Mouse (Mus musculus): Measurements from ENCODE around the gene Tiam2. TPM values are rescaled to one million over a fixed set of nuclear protein-coding genes. Genes with fewer than 3 reads are reported as not detected.

The Tiam2 gene
- polyA plus RNA-seq, 1 experiment from 2014 or later, result 3.6 TPM

- Histone ChIP-seq H3K4me3 (ENCODE audit: low read length) (no peak overlapping the region), H3K27me3 (replicated peaks; ENCODE audit: control insufficient read depth, insufficient read depth, low read length) (no peaks in the 10 kb centered on the region), H3K4me2 (ENCODE audit: low read length) (no peak overlapping the region), H3K36me3 (ENCODE audit: control insufficient read depth, insufficient read depth, low read length) (no peaks in the 10 kb centered on the region), H3K9me3 (ENCODE audit: control insufficient read depth, low read length) (no peaks in the 10 kb centered on the region), H3K27ac (ENCODE audit: low read depth, low read length) (no peak overlapping the region), H3K9ac (ENCODE audit: low read depth, low read length) (no peak overlapping the region), H3K4me1 (ENCODE audit: control insufficient read depth, insufficient read depth, low read depth, low read length) (peaks cover 3% of the 10 kb centered on the region; the same call in 1 of the 2 replicates)
- ATAC-seq, result no peak
- WGBS, result 54% methylated on average over 8 of the region's 8 CpGs
Observed at GRCm38 (mm10) chr17:3446191-3446950, 120.0 kb downstream of the Tiam2 start.

GRCm38 (mm10) chr17:3448725-3449124 lies 122.4 kb downstream of the Tiam2 start:
- H3K4me1 ChIP-seq (ENCODE audit: control insufficient read depth, insufficient read depth, low read depth, low read length), result no peaks in the 10 kb centered on the region
- 32% methylated on average over 3 of the region's 3 CpGs for WGBS
- H3K4me3 ChIP-seq (ENCODE audit: low read length), result no peak overlapping the region
- no peaks in the 10 kb centered on the region for H3K36me3 ChIP-seq (ENCODE audit: control insufficient read depth, insufficient read depth, low read length)
- no peak overlapping the region for H3K4me2 ChIP-seq (ENCODE audit: low read length)
- H3K27me3 ChIP-seq (replicated peaks; ENCODE audit: control insufficient read depth, insufficient read depth, low read length), result no peaks in the 10 kb centered on the region
- no peaks in the 10 kb centered on the region for H3K9me3 ChIP-seq (ENCODE audit: control insufficient read depth, low read length)
- H3K27ac ChIP-seq (ENCODE audit: low read depth, low read length), result no peak overlapping the region
- no peak overlapping the region for H3K9ac ChIP-seq (ENCODE audit: low read depth, low read length)
- peak; percentile 61; the same call in 1 of the 2 replicates for ATAC-seq

GRCm38 (mm10) chr17:3451077-3451476 lies 124.7 kb downstream of the Tiam2 start:
- ATAC-seq, result no peak; the same call in 1 of the 2 replicates

GRCm38 (mm10) chr17:3452571-3453311 lies 126.4 kb downstream of the Tiam2 start:
- H3K9me3 ChIP-seq (ENCODE audit: control insufficient read depth, low read length), result no peaks in the 10 kb centered on the region
- H3K27ac ChIP-seq (ENCODE audit: low read depth, low read length), result no peak overlapping the region
- no peaks in the 10 kb centered on the region for H3K27me3 ChIP-seq (replicated peaks; ENCODE audit: control insufficient read depth, insufficient read depth, low read length)
- no peak overlapping the region for H3K9ac ChIP-seq (ENCODE audit: low read depth, low read length)
- no peak overlapping the region for H3K4me2 ChIP-seq (ENCODE audit: low read length)
- no peak overlapping the region for H3K4me3 ChIP-seq (ENCODE audit: low read length)
- no peaks in the 10 kb centered on the region for H3K4me1 ChIP-seq (ENCODE audit: control insufficient read depth, insufficient read depth, low read depth, low read length)
- no peaks in the 10 kb centered on the region for H3K36me3 ChIP-seq (ENCODE audit: control insufficient read depth, insufficient read depth, low read length)
- 83% methylated on average over 12 of the region's 12 CpGs for WGBS
- ATAC-seq, result no peak

More at GRCm38 (mm10) chr17:3451077-3451476, 124.7 kb downstream of the Tiam2 start:
- Histone ChIP-seq H3K9ac (ENCODE audit: low read depth, low read length) (no peak overlapping the region), H3K9me3 (ENCODE audit: control insufficient read depth, low read length) (no peaks in the 10 kb centered on the region), H3K27me3 (replicated peaks; ENCODE audit: control insufficient read depth, insufficient read depth, low read length) (no peaks in the 10 kb centered on the region), H3K4me3 (ENCODE audit: low read length) (no peak overlapping the region), H3K36me3 (ENCODE audit: control insufficient read depth, insufficient read depth, low read length) (no peaks in the 10 kb centered on the region), H3K4me1 (ENCODE audit: control insufficient read depth, insufficient read depth, low read depth, low read length) (no peaks in the 10 kb centered on the region), H3K27ac (ENCODE audit: low read depth, low read length) (no peak overlapping the region), H3K4me2 (ENCODE audit: low read length) (no peak overlapping the region)
- WGBS, result 65% methylated on average over 2 of the region's 2 CpGs

- Histone ChIP-seq H3K4me2 (ENCODE audit: low read length) (no peak overlapping the region), H3K4me1 (ENCODE audit: control insufficient read depth, insufficient read depth, low read depth, low read length) (no peaks in the 10 kb centered on the region), H3K27ac (ENCODE audit: low read depth, low read length) (no peak overlapping the region), H3K9me3 (ENCODE audit: control insufficient read depth, low read length) (no peaks in the 10 kb centered on the region), H3K27me3 (replicated peaks; ENCODE audit: control insufficient read depth, insufficient read depth, low read length) (no peaks in the 10 kb centered on the region), H3K9ac (ENCODE audit: low read depth, low read length) (no peak overlapping the region), H3K4me3 (ENCODE audit: low read length) (no peak overlapping the region), H3K36me3 (ENCODE audit: control insufficient read depth, insufficient read depth, low read length) (no peaks in the 10 kb centered on the region)
- no peak for ATAC-seq
- 43% methylated on average over 10 of the region's 10 CpGs for WGBS
Observed at GRCm38 (mm10) chr17:3453946-3454345, 127.6 kb downstream of the Tiam2 start.

GRCm38 (mm10) chr17:3454850-3455249 lies 128.5 kb downstream of the Tiam2 start:
- ATAC-seq, result no peak

GRCm38 (mm10) chr17:3457914-3458681 lies 131.7 kb downstream of the Tiam2 start:
- 63% methylated on average over 2 of the region's 2 CpGs for WGBS
- ATAC-seq, result no peak

More at GRCm38 (mm10) chr17:3454850-3455249, 128.5 kb downstream of the Tiam2 start:
- Histone ChIP-seq H3K9me3 (ENCODE audit: control insufficient read depth, low read length) (no peaks in the 10 kb centered on the region), H3K9ac (ENCODE audit: low read depth, low read length) (no peak overlapping the region), H3K4me1 (ENCODE audit: control insufficient read depth, insufficient read depth, low read depth, low read length) (no peaks in the 10 kb centered on the region), H3K36me3 (ENCODE audit: control insufficient read depth, insufficient read depth, low read length) (no peaks in the 10 kb centered on the region), H3K27ac (ENCODE audit: low read depth, low read length) (no peak overlapping the region), H3K4me3 (ENCODE audit: low read length) (no peak overlapping the region), H3K27me3 (replicated peaks; ENCODE audit: control insufficient read depth, insufficient read depth, low read length) (no peaks in the 10 kb centered on the region), H3K4me2 (ENCODE audit: low read length) (no peak overlapping the region)
- WGBS, result 93% methylated on average over 9 of the region's 9 CpGs

GRCm38 (mm10) chr17:3465861-3466260 lies 139.5 kb downstream of the Tiam2 start:
- H3K27ac ChIP-seq (ENCODE audit: low read depth, low read length), result no peak overlapping the region
- no peaks in the 10 kb centered on the region for H3K9me3 ChIP-seq (ENCODE audit: control insufficient read depth, low read length)
- no peak overlapping the region for H3K4me2 ChIP-seq (ENCODE audit: low read length)
- no peak overlapping the region for H3K4me3 ChIP-seq (ENCODE audit: low read length)
- ATAC-seq, result no peak
- H3K4me1 ChIP-seq (ENCODE audit: control insufficient read depth, insufficient read depth, low read depth, low read length), result peaks cover 5% of the 10 kb centered on the region; the same call in 1 of the 2 replicates
- H3K27me3 ChIP-seq (replicated peaks; ENCODE audit: control insufficient read depth, insufficient read depth, low read length), result no peaks in the 10 kb centered on the region
- H3K36me3 ChIP-seq (ENCODE audit: control insufficient read depth, insufficient read depth, low read length), result no peaks in the 10 kb centered on the region
- 77% methylated on average over 4 of the region's 4 CpGs for WGBS
- no peak overlapping the region for H3K9ac ChIP-seq (ENCODE audit: low read depth, low read length)

More at GRCm38 (mm10) chr17:3457914-3458681, 131.7 kb downstream of the Tiam2 start:
- Histone ChIP-seq H3K4me2 (ENCODE audit: low read length) (no peak overlapping the region), H3K4me1 (ENCODE audit: control insufficient read depth, insufficient read depth, low read depth, low read length) (no peaks in the 10 kb centered on the region), H3K27ac (ENCODE audit: low read depth, low read length) (no peak overlapping the region), H3K9ac (ENCODE audit: low read depth, low read length) (no peak overlapping the region), H3K9me3 (ENCODE audit: control insufficient read depth, low read length) (no peaks in the 10 kb centered on the region), H3K4me3 (ENCODE audit: low read length) (no peak overlapping the region), H3K36me3 (ENCODE audit: control insufficient read depth, insufficient read depth, low read length) (no peaks in the 10 kb centered on the region), H3K27me3 (replicated peaks; ENCODE audit: control insufficient read depth, insufficient read depth, low read length) (no peaks in the 10 kb centered on the region)

Data from hindbrain, embryonic 16.5 days (tissue).